Mouse (Mus musculus) MEL-GATA-1-ER (cell line): Measurements from ENCODE around the gene Ggps1.
A peak's percentile ranks its signal among the peaks of the same experiment; 100 is the strongest.

Experiments used
- DNase-seq: peaks from one replicate; pipeline ENCODE4 v3.0.0-alpha.2; 2012; ENCODE audit warnings: low read depth; ENCODE audit errors: extremely low read depth

Gene Ggps1

GRCm38 (mm10) chr13:14063013-14063941 is at the start of gene Ggps1, which contains the start of gene Arid4b:
Gene Ggps1, minus strand, starts transcription at chr13:14063488.
Gene Arid4b, plus strand, starts transcription at chr13:14063232.
- DNase-seq: peak; percentile 99

GRCm38 (mm10) chr13:14111146-14111545 is 47.9 kb upstream of the Ggps1 start:
- peak; percentile 3 for DNase-seq

GRCm38 (mm10) chr13:14110154-14110873 is 47.0 kb upstream of the Ggps1 start:
- no peak for DNase-seq

GRCm38 (mm10) chr13:14103026-14103425 is 39.7 kb upstream of the Ggps1 start:
- no peak for DNase-seq

- DNase-seq: no peak
Measured at GRCm38 (mm10) chr13:14088669-14089068, 25.4 kb upstream of the Ggps1 start.

GRCm38 (mm10) chr13:14075326-14075725 is 12.0 kb upstream of the Ggps1 start:
- no peak for DNase-seq

GRCm38 (mm10) chr13:14074371-14074770 is 11.1 kb upstream of the Ggps1 start:
- no peak for DNase-seq

- DNase-seq: no peak
Measured at GRCm38 (mm10) chr13:14069291-14069690, 6.0 kb upstream of the Ggps1 start.

GRCm38 (mm10) chr13:14068035-14068434 is 4.7 kb upstream of the Ggps1 start:
- DNase-seq: no peak

GRCm38 (mm10) chr13:14065701-14066100 is 2.4 kb upstream of the Ggps1 start:
- no peak for DNase-seq

GRCm38 (mm10) chr13:14065028-14065380 is 1.7 kb upstream of the Ggps1 start:
- no peak for DNase-seq

- DNase-seq: peak; percentile 50
Measured at GRCm38 (mm10) chr13:14064341-14065027, 1.2 kb upstream of the Ggps1 start.

GRCm38 (mm10) chr13:14063942-14064271 is 619 bp upstream of the Ggps1 start:
- DNase-seq: no peak

- no peak for DNase-seq
Measured at GRCm38 (mm10) chr13:14062209-14063012, 877 bp downstream of the Ggps1 start.

GRCm38 (mm10) chr13:14059582-14059981 is 3.7 kb downstream of the Ggps1 start:
- DNase-seq: no peak

GRCm38 (mm10) chr13:14056801-14057200 is 6.5 kb downstream of the Ggps1 start:
- DNase-seq: no peak

- DNase-seq: no peak
Measured at GRCm38 (mm10) chr13:14049878-14050277, 13.4 kb downstream of the Ggps1 start.

- DNase-seq: no peak
Measured at GRCm38 (mm10) chr13:14044521-14044920, 18.8 kb downstream of the Ggps1 start.

- DNase-seq: no peak
Measured at GRCm38 (mm10) chr13:14043851-14044250, 19.4 kb downstream of the Ggps1 start.

- no peak for DNase-seq
Measured at GRCm38 (mm10) chr13:14040186-14040585, 23.1 kb downstream of the Ggps1 start.
